Mouse (Mus musculus): ENCODE measurements around the gene Ccr10. TPM values are rescaled to one million over a fixed set of nuclear protein-coding genes. Genes with fewer than 3 reads are reported as not detected.

Gene Ccr10
- polyA plus RNA-seq, 1 experiment from 2014 or later = 0.33 TPM

DNA sequence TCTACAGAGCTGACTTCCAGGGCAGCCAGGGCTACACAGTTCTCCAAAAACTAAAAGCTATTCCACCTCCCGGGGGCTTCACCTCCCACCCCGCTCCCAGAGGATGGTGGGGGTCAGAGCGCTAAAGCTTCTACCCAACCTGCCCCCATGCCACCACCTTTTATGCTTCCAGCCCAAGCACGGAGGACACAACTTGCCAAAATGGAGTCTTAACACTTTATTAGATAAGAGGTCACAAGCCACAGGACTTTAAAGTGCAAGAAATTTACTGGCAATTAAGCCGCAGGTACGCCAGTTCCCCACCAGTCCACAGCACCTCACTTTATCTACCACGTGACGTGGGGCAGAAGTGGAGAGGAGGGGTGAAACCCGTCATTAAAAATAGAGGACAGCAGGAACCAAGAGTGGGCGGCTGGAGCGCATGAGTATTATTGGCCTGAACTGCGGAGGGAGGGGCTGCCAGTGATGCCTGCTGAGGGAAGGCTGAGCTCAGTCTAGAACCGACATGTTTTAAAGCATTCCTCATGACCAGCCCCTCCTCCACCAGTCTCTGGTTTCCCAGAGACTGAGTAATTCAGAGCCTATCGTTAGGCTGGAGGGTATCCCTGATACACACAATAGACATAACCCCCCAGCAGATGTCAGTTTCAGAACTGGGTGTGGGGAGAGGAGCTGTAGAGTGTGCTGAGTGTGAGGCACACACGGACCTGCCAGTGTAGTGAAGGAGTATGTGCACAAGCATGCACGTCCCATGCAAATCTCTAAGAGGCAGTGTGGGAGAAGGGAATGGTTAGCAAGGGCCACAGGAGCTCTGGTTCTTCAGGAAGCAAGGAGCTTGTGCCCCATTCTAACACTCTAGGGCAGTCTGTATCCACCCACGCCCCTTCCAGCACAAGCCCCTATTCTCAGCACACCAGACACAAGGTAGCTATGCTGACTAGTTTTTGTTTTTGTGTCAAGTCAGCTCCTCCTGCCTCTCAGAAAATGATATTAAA, 16.0 kb upstream of the Ccr10 start:
- WGBS = 51% methylated on average over 17 of the region's 17 CpGs
- Histone ChIP-seq H3K9me3 (ENCODE audit: control insufficient read depth, low read depth, low read length) (no peaks in the 10 kb centered on the region), H3K27me3 (ENCODE audit: control insufficient read depth, insufficient read depth, low read length) (no peaks in the 10 kb centered on the region), H3K4me1 (ENCODE audit: control insufficient read depth, insufficient read depth, low read length) (peaks cover 25% of the 10 kb centered on the region), H3K4me2 (replicated peaks; ENCODE audit: low read depth, low read length) (no peak overlapping the region), H3K36me3 (ENCODE audit: control insufficient read depth, insufficient read depth, low read length) (peaks cover 13% of the 10 kb centered on the region), H3K9ac (replicated peaks; ENCODE audit: low read depth, low read length) (no peak overlapping the region), H3K4me3 (ENCODE audit: low read depth, low read length) (no peak overlapping the region), H3K27ac (ENCODE audit: low read length) (peak overlapping the region; percentile 94)
- no peak for ATAC-seq (ENCODE audit: insufficient number of reproducible peaks, insufficient read depth, low FRiP score, low read depth)

- Histone ChIP-seq H3K4me1 (ENCODE audit: control insufficient read depth, insufficient read depth, low read length) (peaks cover 25% of the 10 kb centered on the region), H3K27me3 (ENCODE audit: control insufficient read depth, insufficient read depth, low read length) (no peaks in the 10 kb centered on the region), H3K4me3 (ENCODE audit: low read depth, low read length) (no peak overlapping the region), H3K36me3 (ENCODE audit: control insufficient read depth, insufficient read depth, low read length) (peaks cover 9% of the 10 kb centered on the region; the same call in 1 of the 2 replicates), H3K27ac (ENCODE audit: low read length) (peak overlapping the region; percentile 94), H3K9ac (replicated peaks; ENCODE audit: low read depth, low read length) (no peak overlapping the region), H3K9me3 (ENCODE audit: control insufficient read depth, low read depth, low read length) (no peaks in the 10 kb centered on the region), H3K4me2 (replicated peaks; ENCODE audit: low read depth, low read length) (no peak overlapping the region)
- peak; percentile 30; the same call in 1 of the 2 replicates for ATAC-seq (ENCODE audit: insufficient number of reproducible peaks, insufficient read depth, low FRiP score, low read depth)
- 35% methylated on average over 8 of the region's 8 CpGs for WGBS
These were observed 15.1 kb upstream of the Ccr10 start for GRCm38 (mm10) chr11:101190181-101190912.

DNA sequence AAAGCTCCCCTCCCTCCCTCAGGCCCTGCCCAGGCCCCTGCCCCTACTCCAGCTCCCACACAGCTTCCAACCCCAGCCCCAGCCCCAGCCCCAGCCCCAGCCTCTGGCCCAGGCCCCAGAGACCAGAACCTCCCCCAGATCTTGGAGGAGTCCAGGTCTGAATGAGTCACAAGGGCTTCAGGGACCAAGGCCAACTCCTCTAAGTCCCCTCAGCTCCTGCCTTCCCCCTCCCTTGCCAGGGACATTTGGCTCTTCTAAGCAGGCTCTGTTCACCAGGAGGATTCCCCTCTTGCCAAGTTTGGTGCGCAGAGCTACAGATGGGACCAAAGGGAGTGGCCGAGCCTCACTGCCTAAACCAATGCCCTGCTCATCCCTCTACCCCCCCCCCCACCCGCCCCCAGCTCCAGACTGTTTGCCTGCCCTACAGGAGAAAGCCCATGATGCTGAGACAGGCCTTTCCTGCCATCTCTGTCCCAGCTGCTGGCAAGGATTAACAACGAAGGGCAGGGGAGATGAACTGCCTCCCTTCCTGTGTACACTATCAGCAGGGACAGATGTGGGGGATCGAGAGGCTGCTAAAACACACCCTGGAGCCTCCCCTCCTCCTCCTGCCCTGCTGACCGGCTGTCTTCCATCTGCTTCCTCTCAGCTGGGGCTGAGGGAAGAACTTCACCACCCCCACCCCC, 14.4 kb upstream of the Ccr10 start:
- Histone ChIP-seq H3K27me3 (ENCODE audit: control insufficient read depth, insufficient read depth, low read length) (no peaks in the 10 kb centered on the region), H3K4me1 (ENCODE audit: control insufficient read depth, insufficient read depth, low read length) (peaks cover 25% of the 10 kb centered on the region), H3K4me2 (replicated peaks; ENCODE audit: low read depth, low read length) (no peak overlapping the region), H3K9ac (replicated peaks; ENCODE audit: low read depth, low read length) (no peak overlapping the region), H3K4me3 (ENCODE audit: low read depth, low read length) (no peak overlapping the region), H3K27ac (ENCODE audit: low read length) (peak overlapping the region; percentile 94), H3K9me3 (ENCODE audit: control insufficient read depth, low read depth, low read length) (no peaks in the 10 kb centered on the region), H3K36me3 (ENCODE audit: control insufficient read depth, insufficient read depth, low read length) (peaks cover 3% of the 10 kb centered on the region; the same call in 1 of the 2 replicates)
- WGBS = 9% methylated on average over 6 of the region's 6 CpGs
- peak; percentile 87 for ATAC-seq (ENCODE audit: insufficient number of reproducible peaks, insufficient read depth, low FRiP score, low read depth)

DNA sequence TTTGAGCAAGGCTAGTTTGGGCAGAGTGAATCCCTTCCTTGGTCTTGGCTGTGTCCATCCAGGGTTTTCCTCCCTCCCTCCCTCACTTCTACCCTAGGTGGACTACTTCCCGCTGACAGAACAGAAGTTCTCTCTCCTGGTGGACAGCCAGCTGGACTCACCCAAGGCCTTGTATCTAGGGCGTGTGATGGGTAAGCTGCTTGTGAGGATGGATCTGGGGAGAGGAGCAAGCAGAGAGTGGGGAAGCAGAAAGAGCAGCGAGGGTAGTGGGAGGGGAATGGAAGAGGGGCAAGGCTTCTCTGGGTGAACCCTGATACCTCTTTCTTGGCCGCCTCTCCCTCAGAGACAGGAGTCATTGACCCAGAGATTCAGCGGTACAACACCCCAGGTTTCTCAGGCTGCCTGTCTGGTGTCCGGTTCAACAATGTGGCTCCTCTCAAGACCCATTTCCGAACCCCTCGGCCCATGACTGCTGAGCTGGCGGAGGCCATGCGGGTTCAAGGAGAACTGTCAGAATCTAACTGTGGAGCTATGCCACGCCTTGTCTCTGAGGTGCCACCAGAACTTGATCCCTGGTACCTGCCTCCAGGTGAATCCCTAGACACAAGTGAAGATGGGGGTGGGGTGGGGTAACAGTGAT, 13.0 kb upstream of the Ccr10 start:
- H3K36me3 ChIP-seq (ENCODE audit: control insufficient read depth, insufficient read depth, low read length) = 0 out of 2 replicates have a peak, but pooled peaks cover 1% of the 10 kb centered on the region
- H3K27ac ChIP-seq (ENCODE audit: low read length) = peak overlapping the region; percentile 94
- H3K4me2 ChIP-seq (replicated peaks; ENCODE audit: low read depth, low read length) = no peak overlapping the region
- H3K9ac ChIP-seq (replicated peaks; ENCODE audit: low read depth, low read length) = no peak overlapping the region
- no peak overlapping the region for H3K4me3 ChIP-seq (ENCODE audit: low read depth, low read length)
- H3K27me3 ChIP-seq (ENCODE audit: control insufficient read depth, insufficient read depth, low read length) = no peaks in the 10 kb centered on the region
- H3K4me1 ChIP-seq (ENCODE audit: control insufficient read depth, insufficient read depth, low read length) = peaks cover 25% of the 10 kb centered on the region
- ATAC-seq (ENCODE audit: insufficient number of reproducible peaks, insufficient read depth, low FRiP score, low read depth) = no peak
- 77% methylated on average over 11 of the region's 11 CpGs for WGBS
- no peaks in the 10 kb centered on the region for H3K9me3 ChIP-seq (ENCODE audit: control insufficient read depth, low read depth, low read length)

DNA sequence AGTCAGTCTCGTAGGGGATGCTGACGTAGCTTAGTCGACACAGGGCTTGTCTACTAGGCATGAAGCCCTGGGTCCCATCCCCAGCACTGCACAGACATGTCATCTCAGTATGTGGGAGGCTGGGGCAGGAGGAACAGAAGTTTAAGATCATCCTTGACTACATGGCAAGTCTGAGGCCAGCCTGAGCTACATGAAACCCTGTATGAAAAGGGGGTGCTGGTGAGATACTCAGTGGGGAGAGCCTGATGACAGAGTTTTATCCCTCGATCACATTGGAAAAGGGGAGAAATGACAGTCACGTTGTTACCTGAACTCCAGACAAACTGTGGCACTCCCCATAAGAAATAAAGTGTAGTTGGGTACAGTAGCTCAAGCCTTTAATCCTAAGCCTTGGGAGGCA, 12.3 kb upstream of the Ccr10 start:
- 94% methylated on average over 5 of the region's 5 CpGs for WGBS
- ATAC-seq (ENCODE audit: insufficient number of reproducible peaks, insufficient read depth, low FRiP score, low read depth) = no peak
- Histone ChIP-seq H3K4me1 (ENCODE audit: control insufficient read depth, insufficient read depth, low read length) (peaks cover 25% of the 10 kb centered on the region), H3K9me3 (ENCODE audit: control insufficient read depth, low read depth, low read length) (no peaks in the 10 kb centered on the region), H3K4me3 (ENCODE audit: low read depth, low read length) (no peak overlapping the region), H3K4me2 (replicated peaks; ENCODE audit: low read depth, low read length) (no peak overlapping the region), H3K9ac (replicated peaks; ENCODE audit: low read depth, low read length) (no peak overlapping the region), H3K27me3 (ENCODE audit: control insufficient read depth, insufficient read depth, low read length) (no peaks in the 10 kb centered on the region), H3K36me3 (ENCODE audit: control insufficient read depth, insufficient read depth, low read length) (no peaks in the 10 kb centered on the region), H3K27ac (ENCODE audit: low read length) (no peak overlapping the region)

DNA sequence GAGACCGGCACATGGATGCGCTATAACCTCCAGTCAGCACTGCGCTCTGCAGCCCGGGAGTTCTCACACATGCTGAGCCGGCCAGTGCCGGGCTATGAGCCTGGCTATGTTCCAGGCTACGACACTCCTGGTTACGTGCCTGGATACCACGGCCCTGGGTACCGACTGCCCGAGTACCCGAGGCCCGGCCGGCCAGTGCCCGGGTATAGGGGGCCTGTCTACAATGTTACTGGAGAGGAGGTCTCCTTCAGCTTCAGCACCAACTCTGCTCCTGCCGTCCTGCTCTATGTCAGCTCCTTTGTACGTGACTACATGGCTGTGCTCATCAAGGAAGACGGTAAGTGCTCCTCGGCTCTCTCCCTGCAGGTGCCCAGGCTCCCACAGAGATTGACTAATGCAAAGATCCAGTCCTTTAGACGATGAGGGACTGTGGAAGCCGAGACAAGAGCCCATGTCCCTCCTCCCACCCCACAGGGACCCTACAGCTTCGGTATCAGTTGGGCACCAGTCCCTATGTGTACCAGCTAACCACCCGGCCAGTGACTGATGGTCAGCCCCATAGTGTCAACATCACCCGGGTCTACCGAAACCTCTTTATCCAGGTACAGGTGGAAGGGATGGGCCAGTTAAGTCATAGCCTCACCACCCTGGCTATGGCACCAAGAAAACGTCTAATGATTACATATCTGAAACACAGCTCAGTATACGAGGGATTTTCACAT, 11.4 kb upstream of the Ccr10 start:
- no peaks in the 10 kb centered on the region for H3K36me3 ChIP-seq (ENCODE audit: control insufficient read depth, insufficient read depth, low read length)
- H3K27me3 ChIP-seq (ENCODE audit: control insufficient read depth, insufficient read depth, low read length) = no peaks in the 10 kb centered on the region
- no peak overlapping the region for H3K4me3 ChIP-seq (ENCODE audit: low read depth, low read length)
- H3K27ac ChIP-seq (ENCODE audit: low read length) = no peak overlapping the region
- H3K9me3 ChIP-seq (ENCODE audit: control insufficient read depth, low read depth, low read length) = no peaks in the 10 kb centered on the region
- no peak overlapping the region for H3K9ac ChIP-seq (replicated peaks; ENCODE audit: low read depth, low read length)
- no peak for ATAC-seq (ENCODE audit: insufficient number of reproducible peaks, insufficient read depth, low FRiP score, low read depth)
- WGBS = 89% methylated on average over 27 of the region's 27 CpGs
- H3K4me1 ChIP-seq (ENCODE audit: control insufficient read depth, insufficient read depth, low read length) = peaks cover 25% of the 10 kb centered on the region
- no peak overlapping the region for H3K4me2 ChIP-seq (replicated peaks; ENCODE audit: low read depth, low read length)

DNA sequence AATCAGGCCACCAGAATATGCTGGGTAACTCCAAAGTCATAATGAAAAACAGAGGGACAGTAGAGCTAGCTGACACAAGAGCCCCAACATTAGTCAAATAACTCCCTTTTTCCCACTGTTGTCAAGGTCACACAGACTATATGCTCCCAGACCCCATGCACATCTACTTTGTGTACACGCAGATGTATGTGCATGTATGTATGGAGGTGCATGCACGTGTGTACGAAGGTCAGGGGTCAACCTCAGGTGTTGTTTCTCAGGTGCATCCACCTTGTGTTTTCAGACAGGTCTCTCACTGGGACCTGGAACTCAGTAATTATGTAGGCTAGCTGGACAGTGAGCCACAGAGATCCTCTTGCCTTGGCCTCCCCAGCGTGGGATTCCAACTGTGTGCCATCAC, 10.2 kb upstream of the Ccr10 start:
- peaks cover 17% of the 10 kb centered on the region for H3K4me1 ChIP-seq (ENCODE audit: control insufficient read depth, insufficient read depth, low read length)
- H3K27me3 ChIP-seq (ENCODE audit: control insufficient read depth, insufficient read depth, low read length) = no peaks in the 10 kb centered on the region
- no peak for ATAC-seq (ENCODE audit: insufficient number of reproducible peaks, insufficient read depth, low FRiP score, low read depth)
- no peaks in the 10 kb centered on the region for H3K9me3 ChIP-seq (ENCODE audit: control insufficient read depth, low read depth, low read length)
- H3K4me2 ChIP-seq (replicated peaks; ENCODE audit: low read depth, low read length) = no peak overlapping the region
- no peaks in the 10 kb centered on the region for H3K36me3 ChIP-seq (ENCODE audit: control insufficient read depth, insufficient read depth, low read length)
- no peak overlapping the region for H3K27ac ChIP-seq (ENCODE audit: low read length)
- H3K9ac ChIP-seq (replicated peaks; ENCODE audit: low read depth, low read length) = no peak overlapping the region
- H3K4me3 ChIP-seq (ENCODE audit: low read depth, low read length) = no peak overlapping the region
- 89% methylated on average over 4 of the region's 4 CpGs for WGBS

All from stomach, embryonic 14.5 days (tissue).